Mouse (Mus musculus) effector memory CD4-positive, alpha-beta T cell, adult 7 months (primary cell): ENCODE data around the gene Tmem131l. TPM values are rescaled to one million over a fixed set of nuclear protein-coding genes. Genes with fewer than 3 reads are reported as not detected.

ENCODE experiments used
- polyA plus RNA-seq: library from polyadenylated mRNA; unstranded; fragments of 100-300 nt; shearing (Covaris generic); gene quantifications from one replicate; pipeline ENCODE4 v1.2.1, GENCODE M21; 2017

The Tmem131l gene
- polyA plus RNA-seq = 51.0 TPM

DNA sequence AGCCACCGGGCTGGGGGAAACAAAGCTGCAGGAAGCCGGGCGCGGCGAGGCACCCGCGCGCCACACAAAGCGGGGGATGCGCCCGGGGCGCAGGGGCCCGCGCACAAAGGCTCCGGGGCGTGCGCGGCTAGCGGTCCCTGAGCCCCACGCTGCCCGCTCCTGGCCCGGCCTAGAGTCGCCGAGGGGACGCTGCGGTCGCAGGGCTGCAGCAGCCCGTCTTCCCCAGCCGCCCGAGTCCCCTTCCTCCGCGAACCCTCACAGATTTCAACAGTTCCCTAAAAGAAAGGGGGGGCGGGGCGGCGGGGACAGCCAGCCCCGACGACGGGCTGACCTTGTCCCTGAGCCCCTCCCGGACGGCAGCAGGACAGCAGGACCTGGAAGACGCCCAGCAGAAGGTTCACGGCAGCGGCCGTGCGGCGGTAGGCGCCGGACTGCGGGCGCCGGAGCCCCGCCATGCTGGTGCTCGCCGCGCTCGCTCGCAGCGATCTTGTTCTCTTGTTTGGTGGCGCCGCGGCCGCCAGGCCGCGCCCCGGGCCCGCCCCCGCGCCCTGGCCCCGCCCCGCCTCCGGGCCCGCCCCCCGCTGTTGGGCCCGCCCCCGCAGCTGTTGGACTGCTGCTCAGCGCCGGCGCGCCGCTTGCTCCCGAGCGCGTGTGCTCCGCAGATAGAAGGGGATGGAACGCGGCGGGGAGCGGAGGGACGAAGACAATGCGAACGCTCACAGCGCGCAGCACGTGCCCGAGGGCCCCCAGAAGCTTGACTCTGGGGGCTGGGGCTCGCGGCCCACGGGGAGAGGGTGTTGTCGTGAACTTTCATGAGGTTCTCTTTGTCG lies at the start of gene Tmem131l:
TSS of gene Tmem131l (minus strand) at position 530 of the 830 bp plus-strand sequence.

Other genes starting within 250 kb of the Tmem131l start
- gene Tlr2, start 198.4 kb downstream of the Tmem131l start, polyA plus RNA-seq = 0.78 TPM
- not detected for gene Mnd1, start 115.6 kb upstream of the Tmem131l start, polyA plus RNA-seq
- not detected for gene Gm6525, start 133.9 kb upstream of the Tmem131l start, polyA plus RNA-seq